Mouse (Mus musculus) activated CD4-positive, CD25-positive, alpha-beta regulatory T cell, adult 4 months (primary cell): Measurements from ENCODE around the gene Dst. TPM values are rescaled to one million over a fixed set of nuclear protein-coding genes. Genes with fewer than 3 reads are reported as not detected.

Experiments used
- ATAC-seq: one replicate; pipeline ENCODE4 v1.8.0; 2017
- polyA plus RNA-seq, 2 experiments: library from polyadenylated mRNA; unstranded; fragments of 100-300 nt; shearing (Covaris generic); gene quantifications; one replicate each; pipeline ENCODE4 v1.2.1; 2017

Dst gene
- polyA plus RNA-seq, 2 experiments from 2014 or later = 20.3 to 21.7 TPM

- no peak for ATAC-seq
These were observed 336.7 kb downstream of the Dst start for GRCm38 (mm10) chr1:34244678-34245077.

- ATAC-seq = no peak
These were observed 338.1 kb downstream of the Dst start for GRCm38 (mm10) chr1:34245951-34246641.

- ATAC-seq = no peak
These were observed 338.6 kb downstream of the Dst start for GRCm38 (mm10) chr1:34246642-34246987.

GRCm38 (mm10) chr1:34251137-34251536 lies 343.1 kb downstream of the Dst start:
- no peak for ATAC-seq

GRCm38 (mm10) chr1:34252267-34252666 lies 344.2 kb downstream of the Dst start:
- ATAC-seq = no peak

- ATAC-seq = no peak
These were observed 345.9 kb downstream of the Dst start for GRCm38 (mm10) chr1:34253876-34254275.

GRCm38 (mm10) chr1:34259898-34260297 lies 351.9 kb downstream of the Dst start:
- ATAC-seq = no peak

GRCm38 (mm10) chr1:34261011-34261410 lies 353.0 kb downstream of the Dst start:
- no peak for ATAC-seq

- no peak for ATAC-seq
These were observed 360.5 kb downstream of the Dst start for GRCm38 (mm10) chr1:34268520-34268919.

DNA sequence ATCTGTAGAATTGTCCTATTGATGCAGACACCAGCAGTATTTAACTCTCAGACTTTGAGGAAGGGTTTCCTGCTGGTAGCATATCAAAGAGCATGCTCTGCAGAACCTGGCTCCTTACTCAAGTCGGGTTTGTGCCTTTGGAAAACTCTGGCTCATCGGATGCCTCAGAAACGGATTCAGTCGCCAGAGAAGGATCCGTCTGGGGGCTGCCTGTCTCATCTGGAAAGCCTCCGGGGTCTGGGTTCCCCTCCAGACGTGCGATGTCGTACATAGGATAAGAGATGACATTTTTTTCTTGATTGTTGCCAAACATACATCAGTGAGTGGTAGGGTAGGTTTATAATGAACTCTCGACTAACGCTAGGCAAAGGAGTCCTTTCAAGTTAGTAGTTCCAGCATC lies 361.6 kb downstream of the Dst start:
- ATAC-seq = no peak

GRCm38 (mm10) chr1:34273922-34274321 lies 365.9 kb downstream of the Dst start:
- no peak for ATAC-seq

DNA sequence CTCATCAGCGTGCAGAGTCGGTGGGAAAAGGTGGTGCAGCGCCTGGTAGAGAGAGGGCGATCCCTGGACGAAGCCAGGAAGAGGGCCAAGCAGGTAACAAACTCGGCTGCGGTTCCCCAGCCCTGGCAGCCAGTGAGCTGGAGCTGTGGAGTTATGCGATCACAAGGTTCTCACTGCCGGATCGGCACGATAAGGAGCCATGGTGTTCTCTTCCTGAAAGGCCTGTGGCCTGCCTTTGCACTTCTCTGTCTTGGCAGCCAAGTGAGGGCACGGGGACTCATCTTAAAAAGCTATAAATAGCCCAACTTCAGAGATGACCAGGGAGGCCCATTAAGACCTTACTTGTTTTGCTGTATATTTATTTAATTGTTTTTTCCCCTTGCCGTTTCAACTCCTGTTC lies 367.8 kb downstream of the Dst start:
- no peak for ATAC-seq

DNA sequence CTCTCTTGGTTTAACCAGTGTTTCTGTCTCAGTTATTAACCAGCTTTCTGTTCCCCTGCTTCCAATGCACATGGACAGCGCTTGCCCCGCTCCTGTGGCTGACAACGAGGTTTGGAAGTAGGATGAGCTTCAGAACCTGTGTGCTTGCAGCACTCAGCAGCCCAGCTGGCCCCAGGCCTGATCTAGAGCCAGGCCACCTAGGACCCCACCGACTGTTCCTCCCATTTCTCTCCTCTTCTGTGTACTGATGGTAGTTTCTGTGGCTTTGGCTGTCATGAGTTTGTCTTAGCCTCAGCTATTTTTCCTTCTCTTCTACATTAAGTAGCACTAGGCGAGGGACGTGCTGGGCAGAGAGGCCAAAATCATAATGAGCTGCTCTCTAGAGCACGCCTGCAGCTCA lies 368.7 kb downstream of the Dst start:
- no peak for ATAC-seq

DNA sequence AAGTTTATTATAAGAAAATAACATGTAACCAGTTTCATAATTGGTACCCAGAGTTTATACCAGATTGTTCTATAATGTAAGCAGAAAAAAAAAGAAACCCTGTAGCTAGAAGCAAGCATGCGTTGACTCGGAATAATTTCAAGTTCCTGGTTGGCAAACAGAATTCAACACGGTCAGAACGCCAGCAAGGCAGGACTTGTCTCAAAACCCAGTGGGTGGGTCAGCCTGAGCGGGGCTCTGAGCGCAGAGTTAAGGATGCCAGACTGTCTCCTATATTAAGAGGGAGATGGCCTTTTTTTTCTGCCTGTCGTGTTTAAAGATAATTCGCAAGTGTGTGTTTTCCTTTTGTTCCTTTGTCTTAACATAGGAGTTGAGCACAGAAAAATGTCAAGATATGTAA lies 369.2 kb downstream of the Dst start:
- no peak for ATAC-seq

GRCm38 (mm10) chr1:34283502-34283901 lies 375.5 kb downstream of the Dst start:
- no peak for ATAC-seq

- no peak for ATAC-seq
These were observed 377.0 kb downstream of the Dst start for GRCm38 (mm10) chr1:34284979-34285378.

DNA sequence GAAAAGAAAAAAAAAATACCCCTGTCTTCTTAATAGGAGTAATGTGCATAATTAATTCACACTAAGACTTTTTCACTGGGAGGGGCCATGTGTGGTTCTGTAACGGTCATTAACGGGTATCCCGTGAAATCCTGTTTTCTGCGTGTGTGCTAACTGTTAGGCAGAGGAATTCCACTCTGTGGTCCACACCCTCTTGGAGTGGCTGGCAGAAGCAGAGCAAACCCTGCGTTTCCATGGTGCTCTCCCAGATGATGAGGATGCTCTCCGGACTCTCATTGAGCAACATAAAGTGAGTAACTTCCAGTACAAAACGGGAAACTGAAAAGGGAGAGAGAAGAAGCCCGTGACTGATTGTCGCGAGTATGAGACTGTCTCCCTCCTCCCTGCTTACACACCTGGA lies 379.7 kb downstream of the Dst start:
- ATAC-seq = no peak

DNA sequence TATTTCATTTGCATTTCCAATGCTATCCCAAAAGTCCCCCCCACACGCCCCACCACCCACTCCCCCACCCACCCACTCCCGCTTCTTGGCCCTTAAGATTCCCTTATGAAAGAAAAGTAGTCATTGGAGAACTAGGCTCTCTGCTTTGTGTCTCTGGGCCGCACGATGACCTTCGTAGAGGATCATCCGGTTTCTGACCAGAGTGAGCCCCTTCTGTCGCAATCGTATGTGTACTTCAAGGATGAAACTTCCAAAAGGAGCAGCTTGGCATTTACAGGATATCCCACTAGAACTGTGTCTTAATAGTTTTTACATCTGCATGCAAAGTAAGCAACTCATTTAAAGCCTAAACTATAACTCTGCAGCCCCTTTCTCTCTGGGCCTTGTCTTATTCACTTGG lies 380.2 kb downstream of the Dst start:
- no peak for ATAC-seq

DNA sequence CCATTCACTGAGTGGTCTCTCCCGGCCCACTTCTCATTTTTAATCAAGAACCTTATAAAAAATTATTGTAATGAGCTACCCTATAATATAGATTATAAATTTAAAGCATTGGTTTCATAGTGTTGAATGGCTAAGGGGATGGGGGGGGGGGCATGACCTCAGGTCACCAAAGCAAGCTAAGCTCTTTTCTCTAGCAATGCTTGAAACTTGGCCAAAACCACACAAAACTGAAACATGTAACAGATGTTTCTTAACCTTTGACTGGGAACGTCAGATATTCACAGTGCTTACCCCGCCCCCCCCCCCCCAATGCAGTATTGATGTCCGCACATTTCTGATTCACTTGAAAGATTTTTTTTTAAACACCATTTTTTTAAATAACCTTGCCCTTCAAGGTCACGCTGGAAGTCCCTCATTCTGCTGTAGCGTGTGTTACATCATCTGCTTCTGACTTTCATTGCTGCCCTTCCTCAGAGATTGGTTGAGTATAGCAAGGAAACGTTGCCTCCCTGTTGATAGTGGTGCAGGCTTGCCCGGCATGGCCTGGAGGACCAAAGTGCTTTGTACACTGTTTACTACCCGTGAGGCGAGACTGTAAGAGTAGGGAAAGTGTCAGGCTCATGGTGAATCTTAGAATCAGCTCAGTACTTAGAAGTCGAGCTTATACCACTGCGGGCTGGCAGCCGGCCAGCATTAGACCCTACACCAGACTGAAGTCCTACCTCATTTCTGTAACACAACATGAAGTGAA lies 380.9 kb downstream of the Dst start:
- no peak for ATAC-seq

DNA sequence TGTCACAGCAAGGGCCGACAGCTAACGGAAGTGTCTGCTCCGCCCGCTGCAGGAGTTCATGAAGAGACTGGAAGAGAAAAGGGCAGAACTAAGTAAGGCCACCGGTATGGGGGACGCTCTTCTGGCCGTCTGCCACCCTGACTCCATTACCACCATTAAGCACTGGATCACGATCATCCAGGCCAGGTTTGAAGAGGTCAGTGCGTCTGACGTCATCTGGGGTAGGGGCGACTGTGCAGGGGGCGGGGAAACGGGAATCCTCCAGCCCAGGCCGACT lies 381.4 kb downstream of the Dst start:
- no peak for ATAC-seq

- ATAC-seq = no peak
These were observed 382.3 kb downstream of the Dst start for GRCm38 (mm10) chr1:34290321-34290720.

DNA sequence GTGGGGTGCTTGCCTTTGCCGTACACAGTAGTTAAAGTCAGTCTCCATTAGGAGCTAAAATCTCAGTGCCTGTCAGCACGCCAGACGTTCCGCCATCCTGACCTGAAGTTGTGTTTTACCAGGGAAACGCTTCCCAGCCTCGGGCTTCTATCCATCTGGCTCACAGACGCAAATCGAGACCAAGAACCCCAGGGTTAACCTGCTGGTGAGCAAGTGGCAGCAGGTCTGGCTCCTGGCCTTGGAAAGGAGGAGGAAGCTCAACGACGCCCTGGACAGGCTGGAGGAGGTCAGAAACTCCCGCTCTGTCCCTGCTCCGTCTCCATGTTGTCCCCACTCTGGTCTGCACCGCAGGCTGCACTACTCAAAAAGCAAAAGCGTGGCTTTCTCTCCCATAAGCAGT lies 385.2 kb downstream of the Dst start:
- ATAC-seq = no peak

GRCm38 (mm10) chr1:34297636-34298035 lies 389.6 kb downstream of the Dst start:
- ATAC-seq = no peak

- ATAC-seq = no peak
These were observed 390.7 kb downstream of the Dst start for GRCm38 (mm10) chr1:34298631-34299184.

GRCm38 (mm10) chr1:34299507-34299906 lies 391.5 kb downstream of the Dst start:
- ATAC-seq = no peak
